Mouse (Mus musculus): ENCODE measurements around the gene Lrrc75b. TPM values are rescaled to one million over a fixed set of nuclear protein-coding genes. Genes with fewer than 3 reads are reported as not detected.
A peak's percentile ranks its signal among the peaks of the same experiment; 100 is the strongest.
"Not testable (repeated sequence)": the region's sequence is repeated elsewhere in the genome, so short reads cannot be mapped to it uniquely, and the experiment has no call there.

Lrrc75b gene
- polyA plus RNA-seq, 1 experiment: not detected

- Histone ChIP-seq H3K4me1 (ENCODE audit: control insufficient read depth, insufficient read depth, insufficient read length, low read length) (no peaks in the 10 kb centered on the region), H3K4me3 (ENCODE audit: insufficient read depth, low read depth, low read length) (no peak overlapping the region), H3K27ac (replicated peaks; ENCODE audit: low read depth, low read length) (no peak overlapping the region)
Observed at GRCm38 (mm10) chr10:75531532-75532090, 28.5 kb downstream of the Lrrc75b start.

GRCm38 (mm10) chr10:75530322-75530721 is 29.8 kb downstream of the Lrrc75b start:
- Histone ChIP-seq H3K4me3 (ENCODE audit: insufficient read depth, low read depth, low read length) (no peak overlapping the region), H3K4me1 (ENCODE audit: control insufficient read depth, insufficient read depth, insufficient read length, low read length) (no peaks in the 10 kb centered on the region; the same call in 1 of the 2 replicates), H3K27ac (replicated peaks; ENCODE audit: low read depth, low read length) (no peak overlapping the region)

DNA sequence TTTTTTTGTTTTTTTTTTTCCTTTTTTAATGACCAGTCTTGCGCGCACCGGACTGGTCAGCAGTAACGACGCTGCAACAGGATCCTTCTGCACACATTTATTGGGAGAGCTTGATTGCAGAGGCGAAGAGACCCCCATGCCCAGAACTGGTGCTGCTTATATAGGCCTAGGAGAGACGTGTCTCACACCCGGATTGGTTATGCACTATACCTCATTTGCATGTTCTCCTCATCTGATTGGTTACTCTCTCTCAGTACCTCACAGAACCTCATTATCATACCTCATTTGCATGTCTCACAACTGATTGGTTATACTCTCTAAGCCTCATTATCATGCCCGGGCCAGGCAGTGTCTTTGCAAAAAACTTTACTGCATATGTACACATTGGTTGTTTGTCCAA is 34.7 kb downstream of the Lrrc75b start:
- H3K4me3 ChIP-seq (ENCODE audit: insufficient read depth, low read depth, low read length); H3K4me1 ChIP-seq (ENCODE audit: control insufficient read depth, insufficient read depth, insufficient read length, low read length); H3K27ac ChIP-seq (replicated peaks; ENCODE audit: low read depth, low read length): not testable (repeated sequence)

DNA sequence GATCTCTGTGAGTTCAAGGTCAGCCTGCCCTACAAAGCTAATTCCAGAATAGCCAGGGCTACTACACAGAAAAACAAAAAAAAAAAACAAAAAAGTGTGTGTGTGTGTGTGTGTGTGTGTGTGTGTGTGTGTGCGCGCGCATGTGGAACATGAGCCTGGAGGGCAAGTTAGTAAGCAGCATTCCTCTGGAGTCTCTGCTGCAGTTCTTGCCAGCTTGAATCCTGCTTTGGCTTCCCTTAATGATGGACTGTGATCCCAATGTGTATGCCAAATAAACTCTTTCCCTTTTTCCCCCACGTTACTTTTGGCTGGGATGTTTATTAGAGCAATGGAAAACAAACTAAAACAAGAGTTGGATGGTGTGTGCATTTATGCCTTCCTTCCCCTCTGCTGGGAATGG is 38.5 kb downstream of the Lrrc75b start:
- Histone ChIP-seq H3K27ac (replicated peaks; ENCODE audit: low read depth, low read length) (no peak overlapping the region), H3K4me3 (ENCODE audit: insufficient read depth, low read depth, low read length) (no peak overlapping the region), H3K4me1 (ENCODE audit: control insufficient read depth, insufficient read depth, insufficient read length, low read length) (peaks cover 4% of the 10 kb centered on the region)

DNA sequence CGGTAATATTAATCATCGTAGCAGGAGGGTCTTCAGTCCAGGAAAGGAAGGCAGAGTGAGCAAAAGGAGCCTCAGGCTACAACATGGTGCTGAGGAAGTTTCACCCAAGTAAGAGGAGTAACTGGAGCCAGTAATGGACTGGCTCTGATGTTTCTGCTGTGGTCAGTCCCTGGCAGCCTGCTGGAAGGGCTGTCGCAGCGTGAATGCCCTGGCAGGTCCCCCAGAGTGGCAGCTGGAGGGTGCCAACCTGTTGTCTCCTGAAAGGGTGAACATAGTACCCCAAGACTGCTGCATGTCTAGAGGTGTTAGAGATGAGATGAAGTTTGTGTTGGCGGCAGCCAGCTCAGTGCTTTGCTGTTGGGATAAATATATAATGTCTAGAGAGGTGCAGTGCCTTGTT is 39.5 kb downstream of the Lrrc75b start:
- Histone ChIP-seq H3K27ac (replicated peaks; ENCODE audit: low read depth, low read length) (no peak overlapping the region), H3K4me3 (ENCODE audit: insufficient read depth, low read depth, low read length) (no peak overlapping the region)

DNA sequence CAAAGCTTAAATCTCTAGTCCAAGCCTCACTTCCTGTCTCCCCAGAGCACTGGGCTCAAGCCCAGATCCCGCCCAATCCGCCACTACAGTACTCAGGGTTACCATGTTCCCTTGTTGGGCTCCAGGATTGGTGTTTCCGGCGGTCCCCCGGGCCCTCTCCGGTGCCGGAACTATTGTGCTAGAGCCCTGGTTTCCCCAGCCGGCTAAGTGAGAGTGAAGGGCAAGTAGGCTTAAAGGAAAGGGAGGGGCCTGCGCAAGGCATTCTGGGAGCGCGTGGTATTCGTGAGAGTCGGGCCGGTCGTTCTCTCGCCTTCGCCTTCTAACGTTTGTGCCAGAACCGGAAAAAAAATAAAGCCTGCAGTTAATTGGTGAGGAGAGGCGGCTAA is 42.4 kb downstream of the Lrrc75b start, which contains the start of gene Gucd1:
TSS of gene Gucd1 (minus strand) at position 215 of the 386 bp plus-strand sequence.
- Histone ChIP-seq H3K27ac (replicated peaks; ENCODE audit: low read depth, low read length) (peak within 1 kb of the TSS; percentile 97), H3K4me3 (ENCODE audit: insufficient read depth, low read depth, low read length) (peak within 1 kb of the TSS; percentile 94), H3K4me1 (ENCODE audit: control insufficient read depth, insufficient read depth, insufficient read length, low read length) (peaks cover 22% of the 10 kb centered on the region)

More for the DNA sequence above, 39.5 kb downstream of the Lrrc75b start:
- peaks cover 8% of the 10 kb centered on the region; the same call in 1 of the 2 replicates for H3K4me1 ChIP-seq (ENCODE audit: control insufficient read depth, insufficient read depth, insufficient read length, low read length)

GRCm38 (mm10) chr10:75517073-75517757 is 42.9 kb downstream of the Lrrc75b start, which contains the start of gene Snrpd3:
Snrpd3 (plus strand) TSS chr10:75517551.
- Histone ChIP-seq H3K27ac (replicated peaks; ENCODE audit: low read depth, low read length) (peak within 1 kb of the TSS; percentile 97), H3K4me1 (ENCODE audit: control insufficient read depth, insufficient read depth, insufficient read length, low read length) (peaks cover 27% of the 10 kb centered on the region), H3K4me3 (ENCODE audit: insufficient read depth, low read depth, low read length) (peak within 1 kb of the TSS; percentile 94)

DNA sequence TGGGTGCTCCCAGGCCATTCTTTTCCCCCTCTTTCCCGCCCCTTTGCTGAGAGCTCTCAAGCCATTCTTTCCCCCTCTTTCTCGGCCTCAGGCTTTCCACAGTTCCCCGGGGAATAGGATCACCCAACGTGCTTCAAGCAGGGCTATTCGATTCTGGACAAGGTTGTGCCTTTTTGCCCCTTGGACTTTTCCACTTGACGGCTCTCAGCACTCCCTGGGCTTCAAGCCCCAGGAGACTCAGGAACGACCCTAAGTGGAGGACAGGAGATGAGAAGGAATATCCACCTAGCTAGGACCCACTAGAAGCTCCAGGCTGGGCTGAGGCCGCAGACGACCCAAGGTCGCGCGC is 43.4 kb downstream of the Lrrc75b start:
- H3K27ac ChIP-seq (replicated peaks; ENCODE audit: low read depth, low read length): peak overlapping the region; percentile 88
- H3K4me3 ChIP-seq (ENCODE audit: insufficient read depth, low read depth, low read length): peak overlapping the region; percentile 94
- peaks cover 31% of the 10 kb centered on the region for H3K4me1 ChIP-seq (ENCODE audit: control insufficient read depth, insufficient read depth, insufficient read length, low read length)

DNA sequence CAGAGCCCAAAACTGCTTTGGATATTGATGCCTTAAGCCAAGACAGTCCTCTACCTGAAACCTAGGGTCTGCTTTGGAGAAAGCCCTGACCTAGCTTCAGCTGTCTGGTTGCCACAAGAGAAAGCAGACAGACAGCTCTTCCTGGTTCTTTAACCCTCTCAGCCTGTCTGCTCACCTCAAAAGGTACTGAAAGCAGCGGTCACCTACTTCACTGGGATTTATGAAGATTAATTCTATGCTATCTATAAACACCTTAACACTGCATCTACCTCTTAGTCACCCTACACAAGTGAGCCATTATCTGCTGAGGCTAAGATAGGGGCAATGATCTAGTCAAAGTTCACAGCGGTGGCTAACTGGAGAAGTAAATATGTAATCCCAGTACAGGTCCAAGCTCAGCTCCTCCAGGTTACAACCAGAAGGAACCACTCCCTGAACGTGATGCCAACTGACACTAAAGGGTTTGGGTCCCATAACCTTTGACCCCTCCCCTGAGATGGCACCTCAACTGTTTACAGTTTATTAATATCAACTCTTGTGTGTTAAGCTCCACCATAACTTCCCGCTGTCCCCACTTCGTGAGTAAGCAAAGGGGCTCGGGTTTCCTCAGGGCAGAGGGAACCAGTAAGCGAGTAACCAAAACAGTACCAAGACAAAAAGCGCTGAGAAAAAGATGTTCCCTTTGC is 43.9 kb downstream of the Lrrc75b start:
- Histone ChIP-seq H3K27ac (replicated peaks; ENCODE audit: low read depth, low read length) (peak overlapping the region; percentile 88), H3K4me3 (ENCODE audit: insufficient read depth, low read depth, low read length) (peak overlapping the region; percentile 94), H3K4me1 (ENCODE audit: control insufficient read depth, insufficient read depth, insufficient read length, low read length) (peaks cover 31% of the 10 kb centered on the region)

DNA sequence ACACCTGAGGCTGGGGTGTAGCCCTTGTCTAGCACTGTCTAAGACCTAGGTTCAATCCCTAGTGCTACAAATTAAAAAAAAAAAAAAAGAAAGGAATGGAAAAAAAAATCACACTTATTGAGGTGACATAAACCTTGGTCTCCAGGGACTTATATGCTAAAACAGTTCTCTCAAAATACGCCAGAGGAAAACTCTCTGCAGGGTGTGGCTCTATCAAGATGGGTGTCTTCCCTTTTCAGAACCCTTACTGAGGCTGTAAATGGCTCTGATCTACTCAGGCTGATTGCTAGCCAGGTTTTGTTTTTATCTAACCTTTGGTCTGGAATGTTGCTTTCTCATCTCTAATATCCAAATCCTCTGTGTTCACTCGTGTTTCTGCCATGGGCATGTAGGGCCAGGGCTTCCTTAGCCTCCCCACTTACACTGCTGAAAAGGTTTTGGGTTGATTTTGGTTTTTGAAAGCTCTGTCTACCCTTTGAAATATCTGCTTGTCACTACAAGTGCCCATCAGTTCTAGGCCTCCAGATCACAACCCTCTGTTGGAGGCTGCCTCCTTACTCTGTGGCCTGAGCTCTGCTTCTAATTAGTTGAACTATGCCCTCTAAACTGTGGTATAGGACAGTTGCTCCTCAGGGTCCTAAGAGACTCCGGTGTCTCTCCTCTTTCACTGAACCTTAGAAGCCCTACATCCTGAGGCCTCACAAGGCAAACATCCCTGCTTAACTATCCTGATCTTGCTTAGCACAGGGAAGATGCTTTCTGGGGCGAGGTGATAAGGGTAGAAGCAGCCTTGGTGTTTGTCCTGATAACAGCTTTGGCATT is 44.7 kb downstream of the Lrrc75b start:
- H3K4me1 ChIP-seq (ENCODE audit: control insufficient read depth, insufficient read depth, insufficient read length, low read length): peaks cover 31% of the 10 kb centered on the region
- peak overlapping the region; percentile 88 for H3K27ac ChIP-seq (replicated peaks; ENCODE audit: low read depth, low read length)
- H3K4me3 ChIP-seq (ENCODE audit: insufficient read depth, low read depth, low read length): peak overlapping the region; percentile 94

- Histone ChIP-seq H3K4me3 (ENCODE audit: insufficient read depth, low read depth, low read length) (no peak overlapping the region), H3K27ac (replicated peaks; ENCODE audit: low read depth, low read length) (no peak overlapping the region; the same call in 1 of the 2 replicates), H3K4me1 (ENCODE audit: control insufficient read depth, insufficient read depth, insufficient read length, low read length) (peaks cover 31% of the 10 kb centered on the region)
Observed at GRCm38 (mm10) chr10:75514361-75514760, 45.8 kb downstream of the Lrrc75b start.

GRCm38 (mm10) chr10:75513306-75514067 is 46.6 kb downstream of the Lrrc75b start:
- no peak overlapping the region for H3K4me3 ChIP-seq (ENCODE audit: insufficient read depth, low read depth, low read length)
- H3K27ac ChIP-seq (replicated peaks; ENCODE audit: low read depth, low read length): peak overlapping the region; percentile 81
- peaks cover 28% of the 10 kb centered on the region for H3K4me1 ChIP-seq (ENCODE audit: control insufficient read depth, insufficient read depth, insufficient read length, low read length)

GRCm38 (mm10) chr10:75512796-75513195 is 47.3 kb downstream of the Lrrc75b start:
- H3K4me1 ChIP-seq (ENCODE audit: control insufficient read depth, insufficient read depth, insufficient read length, low read length): peaks cover 28% of the 10 kb centered on the region
- H3K4me3 ChIP-seq (ENCODE audit: insufficient read depth, low read depth, low read length): no peak overlapping the region
- H3K27ac ChIP-seq (replicated peaks; ENCODE audit: low read depth, low read length): peak overlapping the region; percentile 81

GRCm38 (mm10) chr10:75511897-75512296 is 48.2 kb downstream of the Lrrc75b start:
- no peak overlapping the region for H3K4me3 ChIP-seq (ENCODE audit: insufficient read depth, low read depth, low read length)
- peaks cover 28% of the 10 kb centered on the region for H3K4me1 ChIP-seq (ENCODE audit: control insufficient read depth, insufficient read depth, insufficient read length, low read length)
- H3K27ac ChIP-seq (replicated peaks; ENCODE audit: low read depth, low read length): peak overlapping the region; percentile 81; the same call in 1 of the 2 replicates

Data from brown adipose tissue, adult 24 weeks (tissue).